Comparison of ENCODE assay signal across 11 mouse cellular contexts in genomic region chr8:122375320-122375719, GRCm38 (mm10). TPM values are rescaled to one million over a fixed set of nuclear protein-coding genes. Genes with fewer than 3 reads are reported as not detected.
DNase-seq lines count a peak whose midpoint lies in the region; ATAC-seq and TF ChIP-seq lines count a peak whose summit lies in the region.
"Had no signal": no experiment of that assay in that cellular context is flagged by ENCODE, and none has a peak within 500 bp of the region (broad histone marks: within the 10 kb centered on the region; RNA-seq: fewer than 3 reads in every experiment).

No protein-coding gene starts in this region.

- TF ChIP-seq POLR2A in ES-Bruce4 (IDR thresholded peaks at IDR 0.05; ENCODE audit: insufficient read depth, low read length), result no peak

- peaks cover 20% of the 10 kb centered on the region for H3K4me1 ChIP-seq in hindbrain, embryonic 12.5 days
- peaks cover 19% of the 10 kb centered on the region for H3K4me1 ChIP-seq in hindbrain, embryonic 14.5 days (replicated peaks; ENCODE audit: control insufficient read depth, insufficient read depth, low read length)
- no peaks in the 10 kb centered on the region for H3K4me1 ChIP-seq in ES-Bruce4 (ENCODE audit: control insufficient read depth, insufficient read depth, low read length)
- peaks cover 21% of the 10 kb centered on the region for H3K4me1 ChIP-seq in embryonic facial prominence, embryonic 10.5 days
- H3K4me1 ChIP-seq in liver, embryonic 13.5 days (replicated peaks), result peaks cover 50% of the 10 kb centered on the region

- DNase-seq in hindbrain, embryonic 14.5 days (ENCODE audit: low spot score), result no peak
- DNase-seq in embryonic facial prominence, embryonic 10.5 days (ENCODE audit: low spot score), result no peak
- DNase-seq in liver, embryonic 13.5 days, result no peak
- DNase-seq in gastrocnemius, postnatal 4 days (ENCODE audit: low spot score in 2 of 2), result no peak
- DNase-seq in layer of hippocampus, adult 2 months (ENCODE audit: low spot score in 2 of 2), result no peak
- DNase-seq: cerebellum, postnatal 10 days; layer of hippocampus, adult 9-11 months; spleen, adult 18-20 months had no signal

- no peak for ATAC-seq in hindbrain, embryonic 12.5 days (ENCODE audit: low FRiP score)
- ATAC-seq in hindbrain, embryonic 14.5 days (ENCODE audit: low FRiP score), result no peak
- ATAC-seq in liver, embryonic 13.5 days (ENCODE audit: low read depth), result no peak

- no peak for TF ChIP-seq CTCF in ES-Bruce4 (IDR thresholded peaks at IDR 0.05; ENCODE audit: low read depth, low read length)
- TF ChIP-seq CTCF in layer of hippocampus, adult 2 months (conservative IDR thresholded peaks at IDR 0.05), result no peak

- H3K9me3 ChIP-seq in hindbrain, embryonic 12.5 days (replicated peaks), result no peaks in the 10 kb centered on the region
- no peaks in the 10 kb centered on the region for H3K9me3 ChIP-seq in hindbrain, embryonic 14.5 days (ENCODE audit: control insufficient read depth, low read length)
- H3K9me3 ChIP-seq in ES-Bruce4 (replicated peaks; ENCODE audit: control insufficient read depth, insufficient read depth, low read length, poor library complexity, severe bottlenecking), result no peaks in the 10 kb centered on the region
- H3K9me3 ChIP-seq in embryonic facial prominence, embryonic 10.5 days, result no peaks in the 10 kb centered on the region
- H3K9me3 ChIP-seq in liver, embryonic 13.5 days (replicated peaks), result no peaks in the 10 kb centered on the region

- no peaks in the 10 kb centered on the region for H3K27me3 ChIP-seq in hindbrain, embryonic 12.5 days
- H3K27me3 ChIP-seq in hindbrain, embryonic 14.5 days (ENCODE audit: control insufficient read depth, insufficient read depth, low read length), result no peaks in the 10 kb centered on the region
- no peaks in the 10 kb centered on the region for H3K27me3 ChIP-seq in ES-Bruce4 (ENCODE audit: control insufficient read depth, insufficient read depth, low read length, poor library complexity, severe bottlenecking)
- 0 out of 2 replicates have a peak, but pooled peaks cover 4% of the 10 kb centered on the region for H3K27me3 ChIP-seq in embryonic facial prominence, embryonic 10.5 days (replicated peaks; ENCODE audit: low read depth, poor library complexity, severe bottlenecking)
- H3K27me3 ChIP-seq in liver, embryonic 13.5 days, result no peaks in the 10 kb centered on the region

- no peak overlapping the region for H3K27ac ChIP-seq in hindbrain, embryonic 12.5 days
- H3K27ac ChIP-seq in hindbrain, embryonic 14.5 days, result no peak overlapping the region
- no peak overlapping the region for H3K27ac ChIP-seq in ES-Bruce4 (ENCODE audit: insufficient read depth, low read length)
- H3K27ac ChIP-seq in embryonic facial prominence, embryonic 10.5 days (replicated peaks), result no peak overlapping the region
- H3K27ac ChIP-seq in liver, embryonic 13.5 days, result peak overlapping the region; percentile 7; the same call in 1 of the 2 replicates
- no peak overlapping the region for H3K27ac ChIP-seq in layer of hippocampus, adult 2 months

- no peak for TF ChIP-seq EP300 in ES-Bruce4 (IDR thresholded peaks at IDR 0.05; ENCODE audit: insufficient read depth, low read depth, low read length)

- no peak overlapping the region; the same call in 1 of the 2 replicates for H3K4me3 ChIP-seq in hindbrain, embryonic 12.5 days
- no peak overlapping the region for H3K4me3 ChIP-seq in hindbrain, embryonic 14.5 days (replicated peaks; ENCODE audit: low read length)
- H3K4me3 ChIP-seq in ES-Bruce4 (ENCODE audit: low read depth, low read length), result peak overlapping the region; percentile 0; the same call in 1 of the 2 replicates
- peak overlapping the region; percentile 89; the same call in 1 of the 2 replicates for H3K4me3 ChIP-seq in embryonic facial prominence, embryonic 10.5 days
- H3K4me3 ChIP-seq in liver, embryonic 13.5 days (replicated peaks), result peak overlapping the region; percentile 81; the same call in 1 of the 2 replicates
- no peak overlapping the region for H3K4me3 ChIP-seq in layer of hippocampus, adult 2 months

- H3K4me2 ChIP-seq in hindbrain, embryonic 12.5 days (replicated peaks), result peak overlapping the region; percentile 48
- no peak overlapping the region; the same call in 1 of the 2 replicates for H3K4me2 ChIP-seq in hindbrain, embryonic 14.5 days (replicated peaks)
- H3K4me2 ChIP-seq in liver, embryonic 13.5 days, result peak overlapping the region; percentile 81

- H3K9ac ChIP-seq in hindbrain, embryonic 12.5 days, result peak overlapping the region; percentile 23; the same call in 1 of the 2 replicates
- H3K9ac ChIP-seq in hindbrain, embryonic 14.5 days, result no peak overlapping the region
- H3K9ac ChIP-seq in ES-Bruce4 (ENCODE audit: low read depth, poor library complexity, severe bottlenecking), result peak overlapping the region; percentile 76
- peak overlapping the region; percentile 72 for H3K9ac ChIP-seq in liver, embryonic 13.5 days

- peaks cover 4% of the 10 kb centered on the region for H3K36me3 ChIP-seq in hindbrain, embryonic 12.5 days
- peaks cover 10% of the 10 kb centered on the region for H3K36me3 ChIP-seq in hindbrain, embryonic 14.5 days (replicated peaks; ENCODE audit: control insufficient read depth, insufficient read depth)
- H3K36me3 ChIP-seq in ES-Bruce4 (ENCODE audit: control insufficient read depth, insufficient read depth, low read length, poor library complexity, severe bottlenecking), result peaks cover 21% of the 10 kb centered on the region
- peaks cover 24% of the 10 kb centered on the region for H3K36me3 ChIP-seq in embryonic facial prominence, embryonic 10.5 days (replicated peaks)
- peaks cover 22% of the 10 kb centered on the region for H3K36me3 ChIP-seq in liver, embryonic 13.5 days

- 93% methylated on average over 7 of the region's 7 CpGs for WGBS in hindbrain, embryonic 12.5 days
- WGBS in hindbrain, embryonic 14.5 days, result 95% methylated on average over 7 of the region's 7 CpGs
- 93% methylated on average over 7 of the region's 7 CpGs for WGBS in embryonic facial prominence, embryonic 10.5 days
- WGBS in liver, embryonic 13.5 days (ENCODE audit: insufficient replicate concordance), result 86% methylated on average over 7 of the region's 7 CpGs

RNA-seq across cellular contexts. Expression of gene Zc3h18, which starts 1.1 kb away (rescaled TPM):
- polyA plus RNA-seq in hindbrain, embryonic 12.5 days (2016; fragmentation: Nextera tagmentation; extraction: Ambion mirVana), result 64.0 and 64.4 TPM in 2 replicates
- 22.9 and 23.4 TPM in 2 replicates for polyA plus RNA-seq in hindbrain, embryonic 14.5 days (2014; fragmentation: Nextera tagmentation; extraction: Ambion mirVana)
- 67.1 and 67.2 TPM in 2 replicates for polyA plus RNA-seq in ES-Bruce4 (2011; ENCODE audit: insufficient read depth, insufficient read length, low read depth, missing spikeins)
- polyA plus RNA-seq in embryonic facial prominence, embryonic 10.5 days (2016; fragmentation: Nextera tagmentation; extraction: Ambion mirVana), result 81.8 and 82.5 TPM in 2 replicates
- polyA plus RNA-seq in liver, embryonic 13.5 days (2015; fragmentation: Nextera tagmentation; extraction: Ambion mirVana), result 30.2 and 35.0 TPM in 2 replicates
- 10 to 100 TPM; 37.2 to 42.8 TPM for total RNA-seq in gastrocnemius, postnatal 4 days (2021)
- total RNA-seq in layer of hippocampus, adult 2 months (2021), result 10 to 100 TPM; 39.2 to 40.2 TPM

RNA-seq across cellular contexts. Expression of gene Trhr2, which starts 14.8 kb away (rescaled TPM):
- not detected in 2 replicates for polyA plus RNA-seq in hindbrain, embryonic 12.5 days (2016; fragmentation: Nextera tagmentation; extraction: Ambion mirVana)
- polyA plus RNA-seq in hindbrain, embryonic 14.5 days (2014; fragmentation: Nextera tagmentation; extraction: Ambion mirVana), result 0.21 TPM in 1 of 2 replicates, not detected in the other
- not detected in 2 replicates for polyA plus RNA-seq in ES-Bruce4 (2011; ENCODE audit: insufficient read depth, insufficient read length, low read depth, missing spikeins)
- not detected in 2 replicates for polyA plus RNA-seq in embryonic facial prominence, embryonic 10.5 days (2016; fragmentation: Nextera tagmentation; extraction: Ambion mirVana)
- not detected in 2 replicates for polyA plus RNA-seq in liver, embryonic 13.5 days (2015; fragmentation: Nextera tagmentation; extraction: Ambion mirVana)
- not detected for total RNA-seq in gastrocnemius, postnatal 4 days (2021)
- under 1 TPM; 0.79 to 0.82 TPM for total RNA-seq in layer of hippocampus, adult 2 months (2021)
- total RNA-seq: heart, adult 18-20 months had no signal

RNA-seq across cellular contexts. Expression of gene Il17c, which starts 46.5 kb away (rescaled TPM):
- polyA plus RNA-seq in hindbrain, embryonic 12.5 days (2016; fragmentation: Nextera tagmentation; extraction: Ambion mirVana), result not detected in 2 replicates
- not detected in 2 replicates for polyA plus RNA-seq in hindbrain, embryonic 14.5 days (2014; fragmentation: Nextera tagmentation; extraction: Ambion mirVana)
- not detected in 2 replicates for polyA plus RNA-seq in ES-Bruce4 (2011; ENCODE audit: insufficient read depth, insufficient read length, low read depth, missing spikeins)
- polyA plus RNA-seq in embryonic facial prominence, embryonic 10.5 days (2016; fragmentation: Nextera tagmentation; extraction: Ambion mirVana), result 0.29 TPM in 1 of 2 replicates, not detected in the other
- polyA plus RNA-seq in liver, embryonic 13.5 days (2015; fragmentation: Nextera tagmentation; extraction: Ambion mirVana), result not detected in 2 replicates
- total RNA-seq in gastrocnemius, postnatal 4 days (2021), result not detected
- total RNA-seq in layer of hippocampus, adult 2 months (2021), result not detected
- total RNA-seq: heart, adult 18-20 months had no signal

RNA-seq across cellular contexts. Expression of gene Cyba, which starts 57.4 kb away (rescaled TPM):
- polyA plus RNA-seq in hindbrain, embryonic 12.5 days (2016; fragmentation: Nextera tagmentation; extraction: Ambion mirVana), result 60.4 and 62.1 TPM in 2 replicates
- polyA plus RNA-seq in hindbrain, embryonic 14.5 days (2014; fragmentation: Nextera tagmentation; extraction: Ambion mirVana), result 35.7 and 44.3 TPM in 2 replicates
- 76.1 and 89.4 TPM in 2 replicates for polyA plus RNA-seq in ES-Bruce4 (2011; ENCODE audit: insufficient read depth, insufficient read length, low read depth, missing spikeins)
- polyA plus RNA-seq in embryonic facial prominence, embryonic 10.5 days (2016; fragmentation: Nextera tagmentation; extraction: Ambion mirVana), result 60.2 and 62.6 TPM in 2 replicates
- 133 and 153 TPM in 2 replicates for polyA plus RNA-seq in liver, embryonic 13.5 days (2015; fragmentation: Nextera tagmentation; extraction: Ambion mirVana)
- 10 to 100 TPM; 51.7 to 64.2 TPM for total RNA-seq in gastrocnemius, postnatal 4 days (2021)
- 10 to 100 TPM in 1 of 2 experiments, 1 to 10 TPM in 1; 10.0 to 10.7 TPM for total RNA-seq in layer of hippocampus, adult 2 months (2021)

Comparison
In these comparisons a context has a peak if more than half of its experiments do, and no peak if none do; other contexts are left out.
1. H3K4me3 ChIP-seq: peak in ES-Bruce4 (single experiment), embryonic facial prominence, embryonic 10.5 days (single experiment) and liver, embryonic 13.5 days (single experiment); none in hindbrain, embryonic 12.5 days (single experiment), hindbrain, embryonic 14.5 days (single experiment) and layer of hippocampus, adult 2 months (single experiment).